Mouse (Mus musculus): ENCODE data around the gene March8.

Gene March8

DNA sequence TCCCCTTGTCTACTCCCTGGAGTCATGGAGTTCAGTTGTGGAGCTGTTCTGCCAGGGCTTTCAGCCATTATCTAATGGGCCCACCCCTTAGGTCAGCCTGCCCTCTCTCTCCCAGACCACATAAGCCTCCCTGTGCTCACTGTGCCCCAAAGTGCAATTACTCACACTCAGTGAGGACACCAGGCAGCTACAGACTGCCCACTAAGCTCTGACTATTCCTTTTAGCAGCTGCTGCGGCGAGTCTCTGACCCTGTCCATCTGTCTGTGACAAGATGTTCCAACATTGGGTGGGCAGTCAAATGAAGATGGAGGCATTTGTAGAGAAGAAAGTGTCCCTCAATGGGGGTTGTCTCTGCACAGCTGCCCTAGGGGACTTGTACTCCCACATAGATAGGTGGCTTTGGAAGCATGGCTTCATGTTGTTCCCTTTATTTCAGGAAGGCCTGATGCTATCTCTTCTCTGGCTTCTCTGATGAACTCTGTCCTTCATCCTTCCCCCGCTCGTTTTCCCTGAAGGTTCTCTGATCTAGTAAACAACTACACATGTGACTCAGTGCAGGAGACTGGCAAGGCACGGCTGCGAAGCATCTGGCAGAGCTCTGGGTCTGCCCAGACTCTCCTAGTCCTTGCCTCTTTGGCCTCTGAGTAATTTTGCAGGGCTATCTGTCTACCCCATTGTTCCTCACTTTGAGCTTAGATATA, 70.3 kb downstream of the March8 start:
- DNase-seq (ENCODE audit: low read depth, low spot score) = no peak

DNA sequence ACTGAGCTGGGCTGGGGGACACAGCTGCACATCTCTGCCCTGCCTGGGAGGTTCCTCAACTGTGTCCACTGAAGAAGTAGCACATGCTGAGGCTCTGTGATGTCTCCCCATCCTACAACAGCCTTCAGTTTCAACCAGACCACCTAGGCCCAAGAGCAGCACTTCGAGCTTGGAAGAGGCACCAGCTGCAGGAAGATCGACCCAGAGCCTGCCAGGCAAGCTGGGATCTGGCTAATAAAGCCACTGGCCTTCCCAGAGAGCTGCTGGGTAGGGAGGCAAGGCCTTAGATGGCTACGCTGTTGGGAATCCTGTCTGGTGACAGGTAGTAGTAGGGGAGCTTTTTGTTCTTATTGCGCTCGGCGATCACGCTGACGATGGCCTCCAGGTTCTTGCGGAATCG, 72.6 kb downstream of the March8 start:
- DNase-seq (ENCODE audit: low read depth, low spot score) = no peak

DNA sequence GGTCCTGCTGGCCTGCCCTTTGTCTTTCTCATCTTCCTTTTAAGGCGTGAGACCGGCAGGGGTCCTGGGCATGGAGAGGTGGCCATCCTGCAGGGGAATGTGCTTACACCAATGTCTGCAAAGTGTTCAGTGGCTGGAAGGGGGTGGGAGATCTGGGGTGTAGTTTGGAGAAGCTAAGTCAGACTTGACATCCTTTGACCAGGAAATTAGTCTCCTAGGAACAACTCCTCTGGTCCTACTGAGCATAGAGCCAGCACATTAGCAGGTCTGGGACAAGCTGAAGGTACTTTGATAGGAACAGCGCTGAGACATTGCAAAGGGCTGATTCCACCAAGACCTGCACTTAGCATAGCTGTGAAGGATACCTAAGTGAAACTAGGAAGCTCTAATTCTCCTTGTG, 73.9 kb downstream of the March8 start:
- no peak for DNase-seq (ENCODE audit: low read depth, low spot score)

DNA sequence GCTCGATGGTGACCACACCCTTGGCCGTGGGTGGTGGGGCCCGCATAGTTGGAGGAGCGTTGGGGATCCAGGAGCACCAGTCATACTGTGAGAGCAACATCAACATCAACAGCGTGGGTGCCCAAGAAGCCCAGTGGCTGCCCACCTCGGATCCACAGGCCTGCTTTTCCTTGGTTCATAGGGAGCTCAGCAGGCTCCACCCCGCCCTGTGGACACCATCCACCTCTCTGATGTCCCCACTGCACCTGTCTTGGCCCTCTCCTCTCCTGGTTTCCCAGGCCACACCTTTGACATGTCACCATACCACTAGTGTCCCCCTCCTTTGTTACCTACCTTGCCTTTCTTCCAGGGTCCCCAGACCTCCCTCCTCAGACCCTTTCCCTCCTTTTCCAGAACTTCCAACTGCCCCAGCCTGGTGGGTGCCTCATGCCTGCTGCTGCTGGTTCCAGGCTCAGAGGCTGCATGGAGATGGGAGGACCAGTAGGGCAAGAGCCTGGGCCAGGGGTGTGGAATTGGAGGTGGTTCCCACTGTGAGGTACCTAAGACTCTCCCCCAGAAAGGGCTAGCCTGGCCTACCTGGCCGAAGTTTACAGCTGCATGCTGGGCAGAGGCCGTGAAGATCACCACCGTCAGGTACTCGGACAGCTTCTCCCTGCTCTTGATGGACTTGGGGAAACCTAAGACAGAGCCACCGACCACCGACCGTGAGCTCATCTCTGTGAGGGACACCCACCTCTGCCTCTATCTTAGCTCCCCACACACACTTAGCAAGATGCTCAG, 74.9 kb downstream of the March8 start:
- no peak for DNase-seq (ENCODE audit: low read depth, low spot score)

DNA sequence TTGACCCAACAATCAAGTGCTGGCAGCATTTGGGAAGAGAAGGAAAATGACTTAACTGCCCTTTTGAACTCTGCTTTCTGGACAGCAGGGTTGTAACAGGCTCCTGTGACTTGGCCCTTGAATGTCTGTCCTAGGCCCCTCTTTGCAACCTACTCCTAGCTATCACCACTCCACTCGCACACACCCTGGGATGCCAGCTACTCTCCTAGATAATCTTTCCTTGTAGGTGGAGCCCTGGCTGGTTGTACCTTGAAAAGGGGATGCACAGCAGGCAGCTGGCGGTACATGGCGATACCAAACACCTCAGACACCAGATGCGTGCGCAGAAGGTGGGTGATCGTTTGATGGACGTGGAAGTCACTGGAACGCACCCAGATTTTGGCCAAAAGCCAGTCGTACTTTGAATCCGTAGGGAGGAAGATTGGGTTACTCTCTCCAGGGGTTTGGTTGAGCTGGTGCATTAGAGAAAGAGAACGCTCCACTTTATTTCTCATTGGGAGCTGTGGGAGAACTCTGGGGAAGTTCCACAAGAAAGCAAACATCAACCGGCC, 77.4 kb downstream of the March8 start:
- no peak for DNase-seq (ENCODE audit: low read depth, low spot score)

DNA sequence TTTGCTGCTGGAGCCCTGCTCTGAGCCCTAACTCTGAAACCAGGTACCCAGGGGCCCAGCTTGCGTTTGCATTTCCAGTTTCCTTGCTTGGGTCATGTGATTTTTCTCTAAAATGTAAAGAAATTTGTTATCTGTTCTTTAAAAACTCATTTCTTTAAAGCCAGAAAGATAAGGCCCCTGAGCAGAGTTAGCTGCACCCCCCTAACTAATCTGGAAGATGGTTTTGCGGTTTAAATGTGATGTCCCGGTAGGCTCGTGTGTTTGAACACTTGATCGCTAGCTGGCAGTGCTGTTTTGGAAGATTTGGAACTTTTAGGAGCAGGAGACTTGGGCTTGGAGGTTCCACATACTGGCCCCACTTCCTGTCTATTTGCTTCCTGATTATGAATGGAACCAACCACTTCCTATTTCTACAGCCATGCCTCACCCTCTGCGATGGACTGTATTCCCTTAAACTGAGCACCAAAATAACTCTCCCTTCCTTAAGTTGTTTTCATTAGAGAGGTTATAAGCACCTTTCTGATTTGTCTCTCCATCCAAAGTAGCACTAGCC, 78.3 kb downstream of the March8 start:
- DNase-seq (ENCODE audit: low read depth, low spot score) = no peak

DNA sequence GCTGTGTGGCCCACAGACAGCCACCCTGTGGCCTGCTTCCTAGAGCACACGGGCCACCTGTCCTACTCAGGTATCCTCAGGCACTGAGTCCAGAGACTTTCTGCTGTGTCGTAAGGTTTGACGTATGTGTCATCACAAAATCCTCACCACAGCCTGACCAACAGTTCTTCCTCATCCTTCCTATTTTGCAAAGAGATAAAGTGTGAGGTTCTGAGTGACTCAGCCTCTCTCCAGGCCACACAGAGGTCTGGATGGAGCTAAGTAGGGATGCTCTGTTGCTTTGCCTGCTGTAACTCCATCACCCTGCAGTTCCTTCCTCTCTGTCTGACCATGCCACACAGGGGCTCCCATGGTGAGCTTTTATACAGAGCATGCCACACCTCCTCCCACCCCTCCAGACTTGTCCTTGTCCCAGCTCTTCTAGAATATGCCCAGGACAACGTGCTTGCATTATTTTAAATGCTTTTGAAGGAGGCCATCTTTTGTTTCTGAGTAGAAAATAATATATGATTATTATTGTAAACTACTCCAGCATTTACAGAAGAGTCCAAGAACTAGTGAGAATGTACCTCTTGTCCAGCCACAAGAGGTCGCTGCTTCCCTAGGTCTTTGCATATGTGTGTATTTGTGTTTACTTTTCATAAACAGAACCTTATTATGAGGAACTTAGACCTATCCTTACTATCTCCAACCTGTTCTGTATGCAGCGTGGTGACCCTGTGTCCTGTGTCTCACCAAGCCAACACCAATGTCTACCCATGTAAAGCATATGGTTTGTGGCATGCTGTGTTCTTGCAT, 79.9 kb downstream of the March8 start:
- DNase-seq (ENCODE audit: low read depth, low spot score) = no peak

DNA sequence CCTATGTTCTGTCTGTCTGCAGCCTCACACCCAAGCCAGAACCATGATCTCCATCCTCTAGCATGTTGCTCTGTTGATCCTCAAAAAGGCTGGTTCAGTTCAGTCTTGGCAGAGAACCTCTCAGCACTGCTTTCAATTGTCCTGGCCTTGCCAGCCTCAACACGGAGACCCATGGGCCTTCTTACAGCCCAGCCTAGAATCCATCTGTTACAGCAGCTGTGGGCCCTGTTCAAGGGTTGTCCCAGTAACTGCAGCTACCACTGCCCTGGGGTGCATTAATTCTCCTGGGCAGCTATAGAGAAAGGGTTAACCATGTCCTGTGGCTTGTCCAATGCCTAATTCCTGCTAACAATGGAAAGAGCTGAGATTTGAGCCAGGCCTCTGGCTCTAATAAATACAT, 80.7 kb downstream of the March8 start:
- no peak for DNase-seq (ENCODE audit: low read depth, low spot score)

DNA sequence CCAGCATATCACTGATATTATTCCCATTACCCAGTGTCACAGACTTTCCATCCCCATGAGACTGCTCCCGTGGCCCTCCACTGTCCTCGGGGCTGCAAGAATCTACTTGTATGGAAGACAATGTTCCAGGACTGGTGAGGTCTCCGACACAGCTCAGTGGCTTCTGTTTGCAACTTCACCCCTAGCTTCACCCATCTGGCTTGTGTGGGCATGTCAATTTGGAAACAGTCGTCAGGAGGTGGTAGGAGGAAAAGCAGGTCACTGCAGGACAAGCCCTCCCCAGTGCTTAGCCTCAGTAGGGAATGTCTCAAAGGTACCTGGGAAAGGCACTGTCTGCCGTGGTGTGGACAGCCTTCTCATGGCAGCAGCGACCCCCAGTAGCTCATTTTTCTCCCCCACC, 81.9 kb downstream of the March8 start:
- DNase-seq (ENCODE audit: low read depth, low spot score) = no peak

DNA sequence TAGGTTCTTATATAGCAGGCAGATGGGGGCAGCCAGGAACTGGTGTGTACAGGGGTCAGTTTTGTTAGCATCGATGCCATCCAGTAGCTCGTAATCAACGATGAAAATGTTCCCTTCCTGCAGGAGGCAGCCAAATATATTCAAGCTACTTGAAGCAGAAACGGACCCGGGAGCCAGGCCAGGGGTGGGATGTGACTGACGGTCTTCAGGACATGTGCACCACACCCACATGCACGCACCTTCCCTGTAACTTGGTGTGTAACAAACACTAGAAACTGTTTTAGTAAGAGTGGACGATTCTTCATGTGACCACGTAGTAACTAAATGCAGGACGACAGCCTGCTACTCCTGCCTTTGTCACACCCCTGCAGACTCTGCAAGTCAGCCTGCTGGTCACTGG, 82.4 kb downstream of the March8 start:
- no peak for DNase-seq (ENCODE audit: low read depth, low spot score)

DNA sequence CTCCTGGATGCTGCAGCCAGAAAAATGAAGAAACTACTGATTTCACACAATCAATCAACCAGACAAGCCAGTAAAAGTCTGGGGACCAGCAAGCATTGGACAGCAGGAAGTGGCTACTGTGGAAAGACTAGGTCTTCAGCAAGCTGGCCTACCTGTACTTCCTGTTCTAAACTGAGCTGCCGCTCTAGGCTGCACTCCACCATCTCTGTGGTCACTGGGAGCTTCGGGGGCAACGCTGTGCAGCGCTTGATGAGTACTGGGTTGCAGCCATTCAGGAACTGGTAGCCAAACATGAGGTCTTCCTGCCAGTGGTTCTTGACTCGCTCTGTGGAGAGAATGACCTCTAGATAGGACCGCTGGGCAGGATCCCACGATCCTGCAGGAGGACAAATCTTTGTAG, 85.2 kb downstream of the March8 start:
- no peak for DNase-seq (ENCODE audit: low read depth, low spot score)

DNA sequence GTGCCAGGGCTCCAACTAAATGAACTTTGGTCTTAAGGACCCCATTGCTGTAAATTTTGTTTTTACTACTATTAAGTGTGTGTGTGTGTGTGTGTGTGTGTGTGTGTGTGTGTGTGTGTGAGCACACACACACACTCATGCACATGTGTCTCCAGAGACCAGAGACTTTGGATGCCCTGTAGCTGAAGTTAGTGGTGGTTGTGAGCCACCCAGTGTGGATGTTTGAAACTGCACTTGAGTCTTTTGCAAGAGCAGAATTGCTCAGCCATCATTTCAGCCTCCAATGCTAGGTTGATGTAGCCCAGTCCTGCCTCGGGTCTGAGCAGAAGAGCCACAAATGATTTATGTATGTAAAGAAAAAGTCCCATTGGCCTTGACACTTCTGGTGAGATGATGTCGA, 85.8 kb downstream of the March8 start:
- DNase-seq (ENCODE audit: low read depth, low spot score) = no peak

DNA sequence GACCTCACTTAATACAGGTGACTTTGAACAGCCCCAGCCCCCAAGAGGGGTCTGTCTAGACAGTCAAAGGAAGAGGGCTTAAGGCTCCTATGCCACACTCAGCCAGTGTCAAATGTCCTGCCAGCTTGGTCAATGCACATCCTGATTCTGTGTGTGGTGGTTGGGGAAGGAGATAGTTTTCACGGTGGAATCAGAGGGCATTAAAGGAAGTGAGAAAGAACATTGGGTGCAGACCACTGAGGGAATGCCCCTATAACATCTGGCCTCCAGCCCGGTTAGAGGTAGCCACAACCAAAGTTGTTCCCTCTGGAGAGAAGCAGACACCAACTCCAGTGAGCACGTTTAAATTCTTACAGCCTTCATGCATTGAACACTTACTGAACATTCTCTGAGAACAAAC, 89.7 kb downstream of the March8 start:
- no peak for DNase-seq (ENCODE audit: low read depth, low spot score)

DNA sequence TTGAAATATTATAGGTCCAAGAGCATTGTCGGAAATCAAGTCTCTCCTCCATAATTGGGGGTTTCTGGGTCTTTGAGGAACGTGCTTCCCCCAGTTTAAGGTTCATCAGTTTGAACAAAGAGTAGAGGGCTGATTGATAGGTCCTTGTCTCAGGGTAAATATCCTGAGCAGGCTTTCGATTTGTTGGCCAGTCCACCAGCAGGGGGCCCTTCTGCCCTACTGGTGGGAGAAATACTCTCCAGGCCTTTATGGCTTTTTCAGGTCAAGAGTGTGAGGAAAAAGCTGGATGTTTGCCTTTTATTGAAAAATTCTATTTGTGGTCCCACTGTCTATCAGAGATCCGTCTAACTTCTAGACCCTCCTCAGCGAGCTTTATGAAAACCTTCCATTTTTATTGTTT, 90.5 kb downstream of the March8 start:
- DNase-seq (ENCODE audit: low read depth, low spot score) = no peak

DNA sequence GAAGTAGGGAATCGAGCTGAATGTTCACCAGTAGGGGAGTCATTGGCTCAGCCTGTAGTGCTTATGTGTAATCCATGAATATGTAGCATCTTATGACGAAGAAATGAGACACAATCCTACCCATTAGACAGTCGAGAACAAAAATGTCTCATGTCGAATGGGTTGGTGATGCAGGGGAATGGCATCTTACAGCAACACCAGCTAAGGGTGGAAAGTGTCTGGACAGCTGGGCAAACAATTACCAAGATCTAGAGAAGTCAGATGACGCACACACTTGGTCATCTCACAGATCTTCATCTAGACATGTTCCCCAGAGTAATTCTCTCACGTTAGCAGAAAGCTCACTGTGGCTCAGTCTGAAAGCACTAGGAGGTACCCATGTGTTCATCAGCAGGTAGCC, 101.0 kb downstream of the March8 start:
- no peak for DNase-seq (ENCODE audit: low read depth, low spot score)

DNA sequence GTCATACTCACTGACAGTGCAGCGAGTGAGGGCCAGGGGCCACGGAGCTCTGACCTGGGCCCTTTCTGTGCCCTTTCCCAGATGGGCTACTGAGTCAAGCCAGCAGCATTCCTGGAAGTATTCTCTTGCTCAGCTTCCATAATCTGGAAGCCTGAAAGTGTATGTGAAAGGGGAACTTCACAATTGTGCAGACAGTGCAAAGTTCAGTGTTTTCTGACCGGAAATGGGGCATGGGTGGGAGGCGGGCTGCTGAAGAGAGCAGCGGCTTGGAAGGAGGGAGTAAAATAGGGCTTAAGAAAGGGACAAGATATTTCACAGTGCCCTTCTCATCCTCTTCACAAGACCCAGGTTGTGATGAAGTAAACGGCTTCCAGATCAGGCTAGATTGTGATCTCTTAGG, 101.7 kb downstream of the March8 start:
- DNase-seq (ENCODE audit: low read depth, low spot score) = no peak

DNA sequence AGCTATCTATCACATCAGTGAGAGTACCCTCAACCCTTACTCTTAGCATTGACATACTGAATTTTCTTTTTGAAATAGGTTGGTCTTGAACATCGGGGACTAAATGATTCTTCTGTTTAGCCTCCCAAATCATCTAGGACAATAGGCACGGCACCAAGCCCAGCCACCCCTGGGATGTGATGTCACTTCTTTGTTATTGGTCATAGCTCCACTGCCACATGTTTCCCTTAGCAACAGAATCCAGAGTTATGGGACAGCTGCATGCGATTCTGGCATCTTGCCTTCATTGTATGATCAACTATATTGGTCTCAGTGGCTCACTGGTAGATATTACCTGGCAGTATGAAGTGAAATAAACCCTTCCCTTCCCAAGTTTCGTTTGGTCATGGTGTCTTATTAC, 102.6 kb downstream of the March8 start:
- DNase-seq (ENCODE audit: low read depth, low spot score) = no peak

DNA sequence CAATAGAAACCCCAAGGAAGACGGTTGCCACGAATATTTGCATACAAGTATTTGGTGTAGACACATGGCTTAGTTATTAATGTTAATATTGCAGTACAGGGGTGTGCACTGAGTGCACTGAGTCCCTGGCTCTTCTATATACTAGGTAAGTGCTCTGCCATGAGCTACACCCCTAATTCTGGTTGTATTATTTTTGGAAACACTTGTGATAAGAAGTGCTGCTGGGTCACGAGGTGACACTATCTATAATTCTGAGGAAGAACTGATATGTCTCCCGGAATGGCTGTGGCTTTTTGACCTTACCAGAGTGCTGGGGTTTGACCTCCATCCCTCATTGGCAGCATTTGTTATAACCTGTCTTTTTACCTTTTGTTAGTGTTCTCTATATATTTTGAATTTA, 103.0 kb downstream of the March8 start:
- no peak for DNase-seq (ENCODE audit: low read depth, low spot score)

DNA sequence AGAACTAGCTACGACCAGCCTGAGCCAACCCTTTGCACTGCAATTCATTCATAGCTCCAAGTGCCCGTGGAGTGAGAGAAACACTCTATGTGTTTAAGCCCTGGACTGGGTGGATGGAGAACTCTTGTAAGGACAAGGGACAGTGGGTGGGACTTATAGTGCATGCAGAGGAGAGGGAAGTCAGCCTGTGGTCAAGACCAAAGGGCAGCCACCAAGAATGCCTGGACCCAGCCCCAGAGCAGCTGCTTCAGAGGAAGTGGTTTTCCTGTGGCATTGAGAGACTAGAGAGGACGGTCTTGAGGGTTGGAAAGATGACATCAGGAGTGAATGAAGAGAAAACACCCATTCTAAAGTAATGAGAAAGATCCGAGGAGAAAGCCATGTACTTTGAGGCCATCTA, 118.0 kb downstream of the March8 start:
- no peak for DNase-seq (ENCODE audit: low read depth, low spot score)

DNA sequence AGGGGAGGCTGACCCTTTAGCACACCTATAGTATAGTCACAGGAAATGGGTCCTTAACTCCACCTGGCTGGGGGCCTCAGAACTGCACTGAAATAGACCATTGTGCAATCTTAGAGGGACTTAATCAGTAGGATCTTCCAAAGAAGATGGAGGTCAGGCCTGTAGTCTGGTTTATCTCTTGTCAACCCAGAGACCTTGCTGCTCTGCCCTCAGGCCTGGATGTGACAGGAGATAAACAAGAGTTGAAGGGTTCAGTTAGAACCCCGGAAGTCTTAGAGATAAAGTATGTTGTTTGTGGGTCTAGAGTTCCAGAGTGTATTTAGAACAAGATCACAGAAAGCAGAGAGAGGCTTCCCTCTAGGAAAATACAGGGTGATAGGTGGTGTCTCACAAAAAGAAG, 118.7 kb downstream of the March8 start:
- DNase-seq (ENCODE audit: low read depth, low spot score) = no peak

DNA sequence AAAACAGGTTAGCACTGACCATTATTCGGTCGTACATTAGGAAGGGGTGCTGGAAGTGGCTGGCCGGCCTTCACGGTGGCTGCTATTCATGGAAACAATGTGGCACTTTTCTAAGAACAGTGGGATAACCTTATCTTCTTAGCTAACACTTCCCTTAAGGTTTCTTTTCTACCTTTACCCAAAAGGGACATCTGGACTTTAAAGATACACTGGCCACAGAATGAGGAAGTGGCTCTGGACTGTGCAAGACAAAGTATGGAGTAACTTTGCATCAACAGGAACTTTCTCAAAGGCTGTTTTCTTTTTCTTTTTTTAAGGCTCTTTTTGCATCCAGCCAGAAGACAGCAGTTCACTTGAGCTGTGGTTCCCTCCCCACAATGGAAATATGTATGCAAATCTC, 120.9 kb downstream of the March8 start:
- no peak for DNase-seq (ENCODE audit: low read depth, low spot score)

Measured in retina, adult 2 months (tissue).